Mouse (Mus musculus) E14TG2a.4 (cell line): Measurements from ENCODE around the gene Dok1.

Experiments used
- CTCF ChIP-seq: conservative IDR thresholded peaks from 2 replicates; pipeline ENCODE4 v1.5.1; 2014; ENCODE audit warnings: low read length
- POU5F1 ChIP-seq: IDR thresholded peaks from 2 replicates; pipeline ENCODE4 v1.6.1; 2014; ENCODE audit warnings: low read length, borderline replicate concordance

GRCm38 (mm10) chr6:83074979-83075378 is 41.7 kb upstream of the Dok1 start:
- TF ChIP-seq CTCF (no peak), POU5F1 (no peak)
